Mouse (Mus musculus) liver, embryonic 12.5 days (tissue): ENCODE data around the gene Krt73. TPM values are rescaled to one million over a fixed set of nuclear protein-coding genes. Genes with fewer than 3 reads are reported as not detected.

Experiments
- ATAC-seq: fragments of 200-750 bp; cut with Nextera tagmentation; 2 replicates; pipeline ENCODE4 v1.8.0; 2017; ENCODE audit warnings: moderate number of reproducible peaks, mild to moderate bottlenecking, moderate library complexity
- H3K27ac ChIP-seq: fragments of 300-500 bp; sonication (generic); 2 replicates; pipeline ENCODE4 v1.5.1; 2016; ENCODE audit warnings: mild to moderate bottlenecking
- H3K27me3 ChIP-seq: fragments of 300-500 bp; sonication (generic); replicated peaks from 2 replicates; pipeline ENCODE4 v1.6.1; 2016; ENCODE audit warnings: mild to moderate bottlenecking, moderate library complexity
- H3K36me3 ChIP-seq: fragments of 300-500 bp; sonication (generic); 2 replicates; pipeline ENCODE4 v1.6.1; 2016; ENCODE audit warnings: mild to moderate bottlenecking, moderate library complexity
- H3K4me1 ChIP-seq: fragments of 300-500 bp; sonication (generic); 2 replicates; pipeline ENCODE4 v1.6.1; 2016
- H3K4me2 ChIP-seq: fragments of 300-500 bp; sonication (generic); 2 replicates; pipeline ENCODE4 v1.6.1; 2016; ENCODE audit warnings: mild to moderate bottlenecking, moderate library complexity
- H3K4me3 ChIP-seq: fragments of 300-500 bp; sonication (generic); 2 replicates; pipeline ENCODE4 v1.5.1; 2016; ENCODE audit warnings: mild to moderate bottlenecking, moderate library complexity
- H3K9ac ChIP-seq: fragments of 300-500 bp; sonication (generic); 2 replicates; pipeline ENCODE4 v1.6.1; 2016; ENCODE audit warnings: mild to moderate bottlenecking, moderate library complexity
- H3K9me3 ChIP-seq: fragments of 300-500 bp; sonication (generic); replicated peaks from 2 replicates; pipeline ENCODE4 v1.6.1; 2016; ENCODE audit warnings: mild to moderate bottlenecking, moderate library complexity
- WGBS: fragments of 180-500 bp; shearing (Covaris S2); methylation state at CpG from one replicate; pipeline ENCODE4 v1.1.7; 2016; ENCODE audit not compliant: insufficient replicate concordance; 5-methylcytosine and 5-hydroxymethylcytosine counted together
- polyA plus RNA-seq: library from polyadenylated mRNA; unstranded; fragments of >200 nt; fragmentation: Nextera tagmentation; extraction: Ambion mirVana; gene quantifications from 2 replicates; pipeline ENCODE4 v1.2.1, GENCODE M21; 2016

Gene Krt73
- polyA plus RNA-seq, 1 experiment from 2014 or later = not detected

- H3K4me3 ChIP-seq = no peak overlapping the region
- H3K27ac ChIP-seq = no peak overlapping the region
- H3K27me3 ChIP-seq = peaks cover 18% of the 10 kb centered on the region
- 73% methylated on average over 10 of the region's 10 CpGs for WGBS
- ATAC-seq = no peak
- no peaks in the 10 kb centered on the region for H3K9me3 ChIP-seq
- no peak overlapping the region for H3K4me2 ChIP-seq
- H3K9ac ChIP-seq = no peak overlapping the region
- no peaks in the 10 kb centered on the region for H3K4me1 ChIP-seq
- no peaks in the 10 kb centered on the region for H3K36me3 ChIP-seq
Observed at GRCm38 (mm10) chr15:101773420-101773819, 28.7 kb downstream of the Krt73 start.

- peaks cover 12% of the 10 kb centered on the region; the same call in 1 of the 2 replicates for H3K27me3 ChIP-seq
- no peak overlapping the region for H3K9ac ChIP-seq
Observed at GRCm38 (mm10) chr15:101772711-101773081, 29.4 kb downstream of the Krt73 start.

GRCm38 (mm10) chr15:101772080-101772710, 30.0 kb downstream of the Krt73 start:
- H3K9ac ChIP-seq = no peak overlapping the region
- ATAC-seq = no peak
- H3K36me3 ChIP-seq = no peaks in the 10 kb centered on the region
- peaks cover 12% of the 10 kb centered on the region; the same call in 1 of the 2 replicates for H3K27me3 ChIP-seq
- no peak overlapping the region for H3K4me2 ChIP-seq
- no peaks in the 10 kb centered on the region for H3K9me3 ChIP-seq
- WGBS = 50% methylated on average over 5 of the region's 5 CpGs
- H3K27ac ChIP-seq = no peak overlapping the region
- no peaks in the 10 kb centered on the region for H3K4me1 ChIP-seq
- no peak overlapping the region for H3K4me3 ChIP-seq

More at GRCm38 (mm10) chr15:101772711-101773081, 29.4 kb downstream of the Krt73 start:
- Histone ChIP-seq H3K4me2 (no peak overlapping the region), H3K36me3 (no peaks in the 10 kb centered on the region), H3K4me1 (no peaks in the 10 kb centered on the region), H3K27ac (no peak overlapping the region), H3K4me3 (no peak overlapping the region), H3K9me3 (no peaks in the 10 kb centered on the region)
- 4% methylated on average over 5 of the region's 5 CpGs for WGBS
- 0 out of 2 replicates have a peak, but pooled peaks have one; percentile 32 for ATAC-seq

- Histone ChIP-seq H3K9me3 (no peaks in the 10 kb centered on the region), H3K27me3 (peaks cover 12% of the 10 kb centered on the region; the same call in 1 of the 2 replicates), H3K4me3 (no peak overlapping the region), H3K9ac (no peak overlapping the region), H3K27ac (no peak overlapping the region), H3K4me2 (no peak overlapping the region), H3K36me3 (no peaks in the 10 kb centered on the region), H3K4me1 (no peaks in the 10 kb centered on the region)
- no peak for ATAC-seq
- WGBS = 42% methylated on average over 8 of the region's 8 CpGs
Observed at GRCm38 (mm10) chr15:101770226-101770625, 31.9 kb downstream of the Krt73 start.

Other genes starting within 250 kb of the Krt73 start
- gene Krt90, start 239.4 kb downstream of the Krt73 start, polyA plus RNA-seq = not detected in 2 replicates
- gene Krt75, start 228.4 kb downstream of the Krt73 start, polyA plus RNA-seq = not detected in 2 replicates
- not detected in 2 replicates for gene Gm5414, start 174.2 kb downstream of the Krt73 start, polyA plus RNA-seq
- not detected in 2 replicates for gene Gm5478, start 155.0 kb downstream of the Krt73 start, polyA plus RNA-seq
- not detected in 2 replicates for gene Krt6b, start 122.1 kb downstream of the Krt73 start, polyA plus RNA-seq
- gene Krt6a, start 108.0 kb downstream of the Krt73 start, polyA plus RNA-seq = not detected in 2 replicates
- gene Krt5, start 89.4 kb downstream of the Krt73 start, polyA plus RNA-seq = 0.08 and 0.38 TPM in 2 replicates
- gene Krt71, start 59.2 kb downstream of the Krt73 start, polyA plus RNA-seq = not detected in 2 replicates
- not detected in 2 replicates for gene Krt72, start 15.9 kb downstream of the Krt73 start, polyA plus RNA-seq
- gene Krt2, start 15.8 kb upstream of the Krt73 start, polyA plus RNA-seq = not detected in 2 replicates
- gene Krt1, start 48.4 kb upstream of the Krt73 start, polyA plus RNA-seq = 0.06 and 0.38 TPM in 2 replicates
- gene Krt77, start 67.4 kb upstream of the Krt73 start, polyA plus RNA-seq = not detected in 2 replicates
- not detected in 2 replicates for gene Krt76, start 90.6 kb upstream of the Krt73 start, polyA plus RNA-seq
- not detected in 2 replicates for gene Krt4, start 122.4 kb upstream of the Krt73 start, polyA plus RNA-seq
- gene Krt79, start 138.0 kb upstream of the Krt73 start, polyA plus RNA-seq = not detected in 2 replicates
- gene Krt78, start 151.9 kb upstream of the Krt73 start, polyA plus RNA-seq = not detected in 2 replicates
- 71.9 and 75.3 TPM in 2 replicates for gene Krt8, start 202.1 kb upstream of the Krt73 start, polyA plus RNA-seq
- 72.7 and 77.6 TPM in 2 replicates for gene Krt18, start 225.8 kb upstream of the Krt73 start, polyA plus RNA-seq